Mouse (Mus musculus) adrenal gland, postnatal 10 days (tissue): ENCODE results near the gene Tmem219. TPM values are rescaled to one million over a fixed set of nuclear protein-coding genes. Genes with fewer than 3 reads are reported as not detected.
"Not testable (repeated sequence)": the region's sequence is repeated elsewhere in the genome, so short reads cannot be mapped to it uniquely, and the experiment has no call there.

ENCODE experiments used
- DNase-seq: peaks from one replicate; pipeline ENCODE4 v3.0.0; 2021; ENCODE audit warnings: mixed read lengths
- total RNA-seq, 2 experiments: library from RNA; stranded (reverse); gene quantifications; 2 replicates each; pipeline ENCODE4 v1.2.3; 2021

Gene Tmem219
- total RNA-seq, 2 experiments from 2014 or later = 32.1 to 32.3 TPM

GRCm38 (mm10) chr7:126923999-126924398 is 1.3 kb upstream of the Tmem219 start:
- no peak for DNase-seq

DNA sequence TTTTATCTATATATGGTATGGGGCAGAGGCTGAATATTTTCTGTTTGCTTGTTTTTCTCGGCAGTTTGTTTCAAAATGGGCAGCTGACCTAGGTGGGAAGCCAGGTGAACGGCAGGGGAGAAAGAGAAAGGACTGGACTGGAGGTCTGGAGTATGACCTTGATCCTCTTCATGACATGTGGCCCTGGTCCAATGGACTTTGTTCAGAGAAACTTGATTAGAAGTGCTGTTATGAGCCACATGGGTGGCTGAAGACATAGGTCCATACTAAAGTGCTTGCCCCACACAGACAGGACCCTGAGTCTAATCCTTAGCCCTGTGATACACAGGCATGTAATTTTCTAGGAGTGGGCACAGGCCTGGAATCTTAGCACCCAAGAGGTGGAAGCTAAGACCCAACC is 1.2 kb downstream of the Tmem219 start:
- DNase-seq = no peak

DNA sequence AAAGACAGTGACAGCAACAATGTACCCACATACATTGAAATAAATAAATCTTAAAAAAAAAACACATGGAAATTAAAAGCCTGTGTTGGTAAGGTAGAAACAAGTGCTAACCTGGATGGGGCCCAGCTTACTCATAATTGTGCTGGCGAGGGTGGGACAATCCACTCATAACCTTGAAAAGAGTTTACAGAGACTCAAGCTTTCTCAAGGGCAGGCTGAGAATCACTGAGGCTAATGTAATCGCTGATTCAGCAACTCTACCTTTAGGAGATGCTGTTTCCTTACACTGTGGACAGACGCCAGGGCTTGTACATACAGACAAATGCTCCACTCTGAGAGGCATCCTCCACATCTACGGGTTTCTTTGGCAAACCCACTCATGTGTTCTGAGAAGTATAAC is 2.7 kb downstream of the Tmem219 start:
- peak; percentile 39 for DNase-seq

- not testable (repeated sequence) for DNase-seq
Observed at GRCm38 (mm10) chr7:126918356-126918755, 4.4 kb downstream of the Tmem219 start.

GRCm38 (mm10) chr7:126914844-126915243 is 7.9 kb downstream of the Tmem219 start:
- no peak for DNase-seq

DNA sequence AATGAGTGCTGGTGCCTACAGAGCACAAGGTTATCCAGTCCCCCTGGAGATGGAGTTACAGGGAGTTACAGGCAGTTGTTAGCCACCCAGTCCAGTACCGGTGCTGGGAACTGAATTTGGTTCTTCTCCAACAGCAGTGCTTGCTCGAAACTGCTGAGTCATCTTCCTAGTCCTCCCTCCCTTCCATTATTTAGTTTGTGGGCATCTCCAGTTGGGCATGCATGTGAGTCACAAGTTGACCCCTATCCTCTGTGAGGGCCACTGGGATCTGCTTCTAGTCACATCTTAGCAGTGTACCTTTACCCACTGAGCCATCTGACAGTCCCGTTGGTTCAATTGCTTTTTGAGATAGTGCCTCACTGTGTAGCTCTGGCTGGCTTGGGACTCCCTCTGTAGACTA is 17.1 kb downstream of the Tmem219 start:
- no peak for DNase-seq

GRCm38 (mm10) chr7:126899781-126900180 is 22.9 kb downstream of the Tmem219 start:
- DNase-seq = not testable (repeated sequence)

DNA sequence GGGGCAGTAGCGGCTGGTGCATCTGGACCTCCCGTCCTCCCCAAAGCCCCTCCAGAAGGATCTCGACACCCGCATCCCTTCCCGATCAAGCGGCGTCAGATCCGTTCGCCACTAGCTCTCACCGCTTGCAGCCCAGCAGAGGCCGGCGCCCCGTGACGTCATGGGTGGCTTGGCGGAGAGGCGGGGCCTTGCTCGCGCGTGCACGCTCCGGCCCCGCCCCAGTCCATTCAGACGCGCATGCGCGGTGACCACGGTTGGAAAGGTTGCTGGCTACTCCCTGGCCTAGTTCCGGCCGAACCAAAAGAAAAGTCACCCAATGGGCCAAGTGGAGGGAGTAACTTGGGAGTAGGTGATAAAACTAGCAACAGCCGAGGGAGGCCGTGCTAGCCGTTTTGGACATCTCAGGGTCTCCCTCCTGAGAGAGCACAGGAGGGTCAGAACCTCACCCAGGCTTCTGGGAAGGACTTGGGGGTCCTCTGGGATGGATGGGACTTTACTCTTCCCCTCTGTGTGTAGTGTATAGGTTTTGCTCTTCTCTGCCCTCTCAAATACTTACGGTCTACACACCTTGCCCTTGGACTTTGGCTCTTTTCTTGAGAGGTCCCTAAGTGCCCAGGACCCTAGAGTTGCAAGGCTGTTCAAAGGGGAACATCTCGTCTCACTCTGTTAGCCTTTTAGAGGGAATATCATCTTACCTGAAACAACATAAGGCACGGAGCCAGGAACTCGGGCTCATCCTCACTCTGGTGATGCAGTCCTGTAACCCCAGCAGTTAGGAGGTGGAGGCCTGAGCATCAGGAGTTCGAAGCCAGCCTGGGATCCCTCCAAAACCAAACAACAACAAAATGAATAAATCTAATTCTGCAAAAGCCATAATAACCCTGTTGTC is 24.4 kb downstream of the Tmem219 start:
- DNase-seq = peak; percentile 99

GRCm38 (mm10) chr7:126897390-126898101 is 25.2 kb downstream of the Tmem219 start:
- DNase-seq = no peak

GRCm38 (mm10) chr7:126896912-126897311 is 25.8 kb downstream of the Tmem219 start:
- DNase-seq = no peak

GRCm38 (mm10) chr7:126888852-126889251 is 33.9 kb downstream of the Tmem219 start:
- no peak for DNase-seq

GRCm38 (mm10) chr7:126887281-126887680 is 35.4 kb downstream of the Tmem219 start:
- DNase-seq = no peak

GRCm38 (mm10) chr7:126884286-126885164 is 38.2 kb downstream of the Tmem219 start, which contains the start of gene Taok2:
Gene Taok2, minus strand, starts transcription at chr7:126884703.
- DNase-seq = peak; percentile 98

DNA sequence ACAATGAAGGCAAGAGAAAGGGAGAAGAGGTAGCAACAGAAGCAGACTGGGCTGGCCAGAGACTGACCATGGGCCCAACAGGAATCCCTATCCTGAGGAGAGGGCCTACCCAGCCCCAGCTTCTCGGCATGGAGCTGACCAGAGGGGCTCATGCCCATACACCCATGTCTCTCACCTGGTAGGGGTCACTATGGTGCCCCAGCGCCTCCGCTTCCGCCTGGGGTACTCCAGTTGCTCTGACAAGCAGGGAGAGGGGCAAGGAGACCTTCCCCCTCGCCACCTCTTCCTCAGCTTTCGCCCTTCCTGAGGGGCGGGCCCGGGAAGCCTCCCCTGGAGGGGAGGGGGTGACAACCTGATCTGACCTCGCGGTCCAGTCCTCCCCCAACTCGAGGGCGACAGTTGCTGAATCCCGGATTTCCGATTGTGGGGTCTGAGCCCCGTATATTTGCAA is 39.0 kb downstream of the Tmem219 start:
- DNase-seq = peak; percentile 40

- no peak for DNase-seq
Observed at GRCm38 (mm10) chr7:126881040-126881439, 41.7 kb downstream of the Tmem219 start.

DNA sequence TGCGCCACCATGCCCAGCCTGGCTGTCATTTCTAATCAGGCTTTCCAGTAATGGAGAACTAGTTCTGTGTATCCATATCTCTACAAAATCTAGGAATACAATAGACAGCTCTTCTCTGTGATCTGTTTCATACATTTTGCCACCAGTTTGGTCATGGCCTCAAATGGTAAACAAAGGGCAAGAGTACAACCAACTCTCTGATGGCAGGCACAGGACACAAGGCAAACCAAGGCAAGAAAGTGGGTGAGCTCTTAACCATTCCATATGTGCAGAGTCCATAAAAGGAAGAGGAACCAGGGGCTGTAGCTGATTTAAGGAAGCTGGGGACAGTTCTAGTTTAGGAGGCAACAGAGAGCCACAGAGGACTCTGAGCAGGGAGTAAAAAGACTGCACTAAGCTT is 45.5 kb downstream of the Tmem219 start:
- no peak for DNase-seq

- DNase-seq = no peak
Observed at GRCm38 (mm10) chr7:126870520-126870891, 52.2 kb downstream of the Tmem219 start.

GRCm38 (mm10) chr7:126869780-126870519 is 52.8 kb downstream of the Tmem219 start:
- DNase-seq = no peak

DNA sequence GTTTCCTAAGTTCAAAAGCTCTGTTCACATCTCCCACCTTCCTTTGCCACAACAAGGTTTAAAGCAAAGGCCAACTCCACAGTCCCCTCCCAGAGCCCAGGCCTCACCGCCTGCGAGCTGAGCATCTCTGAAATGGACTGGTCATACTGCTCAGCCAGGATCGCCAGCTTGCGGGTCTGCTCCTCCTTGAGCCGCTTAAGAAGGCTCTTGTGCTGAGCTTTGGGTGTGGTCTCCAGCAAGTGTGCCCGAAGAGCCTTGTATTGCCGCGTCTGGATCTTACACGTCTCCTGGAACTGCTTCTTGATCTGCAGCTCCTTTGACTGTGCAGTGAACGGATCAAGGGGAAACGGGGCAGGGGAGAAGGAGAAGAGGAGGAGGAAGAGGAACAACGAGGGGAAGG is 54.7 kb downstream of the Tmem219 start:
- DNase-seq = no peak

- DNase-seq = no peak
Observed at GRCm38 (mm10) chr7:126867534-126867933, 55.2 kb downstream of the Tmem219 start.

GRCm38 (mm10) chr7:126863791-126864190 is 58.9 kb downstream of the Tmem219 start:
- DNase-seq = no peak
